Mouse (Mus musculus) midbrain, embryonic 10.5 days (tissue): Measurements from ENCODE around the gene Llph. TPM values are rescaled to one million over a fixed set of nuclear protein-coding genes. Genes with fewer than 3 reads are reported as not detected.
A peak's percentile ranks its signal among the peaks of the same experiment; 100 is the strongest.

ENCODE experiments used
- DNase-seq: peaks from one replicate; pipeline ENCODE4 v3.0.0-alpha.2; 2017; ENCODE audit warnings: low spot score
- H3K27ac ChIP-seq: fragments of 300-500 bp; sonication (generic); replicated peaks from 2 replicates; pipeline ENCODE4 v1.5.1; 2016; ENCODE audit warnings: mild to moderate bottlenecking
- H3K27me3 ChIP-seq: fragments of 300-500 bp; sonication (generic); 2 replicates; pipeline ENCODE4 v1.6.1; 2016; ENCODE audit warnings: low read depth, mild to moderate bottlenecking; ENCODE audit not compliant: poor library complexity, severe bottlenecking
- H3K36me3 ChIP-seq: fragments of 300-500 bp; sonication (generic); 2 replicates; pipeline ENCODE4 v1.6.1; 2016; ENCODE audit warnings: mild to moderate bottlenecking, moderate library complexity
- H3K4me1 ChIP-seq: fragments of 300-500 bp; sonication (generic); 2 replicates; pipeline ENCODE4 v1.6.1; 2016
- H3K4me3 ChIP-seq: fragments of 300-500 bp; sonication (generic); 2 replicates; pipeline ENCODE4 v1.5.1; 2016; ENCODE audit warnings: mild to moderate bottlenecking, moderate library complexity
- H3K9me3 ChIP-seq: fragments of 300-500 bp; sonication (generic); replicated peaks from 2 replicates; pipeline ENCODE4 v1.6.1; 2016; ENCODE audit warnings: mild to moderate bottlenecking
- WGBS: fragments of 180-500 bp; shearing (Covaris S2); methylation state at CpG from one replicate; pipeline ENCODE4 v1.1.7; 2016; 5-methylcytosine and 5-hydroxymethylcytosine counted together
- polyA plus RNA-seq: library from polyadenylated mRNA; unstranded; fragments of >200 nt; fragmentation: Nextera tagmentation; extraction: Ambion mirVana; gene quantifications from 2 replicates; pipeline ENCODE4 v1.2.1, GENCODE M21; 2016

Gene Llph
- polyA plus RNA-seq, 1 experiment from 2014 or later = 65.7 TPM

DNA sequence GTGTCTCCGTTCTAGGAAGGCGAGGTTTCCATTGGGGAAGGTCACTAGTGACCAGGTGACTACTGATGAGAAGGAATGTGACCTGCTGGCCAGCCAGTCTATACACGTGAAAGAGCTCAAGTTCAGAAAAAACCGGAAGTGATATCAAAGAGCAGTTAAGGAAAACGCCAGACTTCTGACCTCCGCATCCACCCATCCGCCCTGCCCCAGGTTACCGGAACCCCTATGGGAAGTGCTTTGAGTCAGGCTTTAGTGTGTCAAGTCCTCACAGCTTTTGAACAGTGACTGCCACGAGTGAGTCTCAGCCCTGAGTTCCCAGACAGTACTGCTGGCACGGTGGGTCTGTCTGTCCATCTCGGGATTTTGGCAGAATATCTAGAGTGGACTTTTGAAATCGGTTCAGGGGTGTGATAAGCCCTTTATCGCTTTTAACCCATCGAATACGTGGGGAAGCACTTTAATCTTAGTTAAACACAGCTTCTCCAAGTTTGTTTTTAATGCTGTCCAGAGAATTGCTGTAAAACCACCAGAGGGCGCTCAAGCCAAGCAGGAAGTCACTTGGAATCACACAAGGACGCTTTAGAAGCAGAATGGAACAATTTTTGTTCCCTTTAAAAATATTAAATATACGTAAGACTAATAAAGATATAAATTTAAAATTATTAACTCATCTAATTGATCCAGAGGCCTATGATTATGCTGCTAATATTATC lies 6.9 kb downstream of the Llph start:
- 32% methylated on average over 18 of the region's 18 CpGs for WGBS
- H3K27ac ChIP-seq = no peak overlapping the region
- DNase-seq = peak; percentile 61
- H3K4me3 ChIP-seq = no peak overlapping the region
- H3K36me3 ChIP-seq = peaks cover 36% of the 10 kb centered on the region
- H3K4me1 ChIP-seq = peaks cover 1% of the 10 kb centered on the region; the same call in 1 of the 2 replicates
- no peaks in the 10 kb centered on the region for H3K27me3 ChIP-seq
- H3K9me3 ChIP-seq = no peaks in the 10 kb centered on the region

GRCm38 (mm10) chr10:120236855-120237254 lies 10.0 kb downstream of the Llph start:
- 89% methylated on average over 9 of the region's 9 CpGs for WGBS
- Histone ChIP-seq H3K27me3 (no peaks in the 10 kb centered on the region), H3K27ac (no peak overlapping the region), H3K4me3 (no peak overlapping the region), H3K4me1 (no peaks in the 10 kb centered on the region), H3K36me3 (peaks cover 10% of the 10 kb centered on the region), H3K9me3 (no peaks in the 10 kb centered on the region)
- no peak for DNase-seq

- Histone ChIP-seq H3K36me3 (no peaks in the 10 kb centered on the region), H3K4me3 (no peak overlapping the region), H3K27me3 (no peaks in the 10 kb centered on the region), H3K27ac (no peak overlapping the region), H3K9me3 (no peaks in the 10 kb centered on the region), H3K4me1 (no peaks in the 10 kb centered on the region)
- no peak for DNase-seq
- WGBS = 89% methylated on average over 8 of the region's 8 CpGs
These were observed 11.4 kb downstream of the Llph start for GRCm38 (mm10) chr10:120238241-120238640.

GRCm38 (mm10) chr10:120239476-120239875 lies 12.6 kb downstream of the Llph start:
- no peaks in the 10 kb centered on the region for H3K9me3 ChIP-seq
- H3K27me3 ChIP-seq = no peaks in the 10 kb centered on the region
- H3K4me3 ChIP-seq = no peak overlapping the region
- no peak for DNase-seq
- H3K4me1 ChIP-seq = no peaks in the 10 kb centered on the region
- 67% methylated on average over 6 of the region's 6 CpGs for WGBS
- H3K36me3 ChIP-seq = no peaks in the 10 kb centered on the region
- no peak overlapping the region for H3K27ac ChIP-seq

GRCm38 (mm10) chr10:120242421-120242820 lies 15.6 kb downstream of the Llph start:
- no peak overlapping the region for H3K27ac ChIP-seq
- no peak for DNase-seq
- 66% methylated on average over 6 of the region's 6 CpGs for WGBS
- H3K9me3 ChIP-seq = no peaks in the 10 kb centered on the region
- H3K27me3 ChIP-seq = no peaks in the 10 kb centered on the region
- H3K36me3 ChIP-seq = no peaks in the 10 kb centered on the region
- H3K4me3 ChIP-seq = no peak overlapping the region
- H3K4me1 ChIP-seq = peaks cover 4% of the 10 kb centered on the region

- H3K36me3 ChIP-seq = no peaks in the 10 kb centered on the region
- peaks cover 4% of the 10 kb centered on the region for H3K4me1 ChIP-seq
- H3K27me3 ChIP-seq = no peaks in the 10 kb centered on the region
- H3K4me3 ChIP-seq = no peak overlapping the region
- no peak for DNase-seq
- no peak overlapping the region for H3K27ac ChIP-seq
- H3K9me3 ChIP-seq = no peaks in the 10 kb centered on the region
- WGBS = 90% methylated on average over 5 of the region's 5 CpGs
These were observed 18.8 kb downstream of the Llph start for GRCm38 (mm10) chr10:120245681-120246080.

GRCm38 (mm10) chr10:120246994-120247750 lies 20.3 kb downstream of the Llph start:
- 48% methylated on average over 9 of the region's 9 CpGs for WGBS

GRCm38 (mm10) chr10:120250911-120251683 lies 24.2 kb downstream of the Llph start:
- H3K4me3 ChIP-seq = no peak overlapping the region
- no peaks in the 10 kb centered on the region for H3K9me3 ChIP-seq
- peaks cover 17% of the 10 kb centered on the region for H3K4me1 ChIP-seq
- H3K27ac ChIP-seq = no peak overlapping the region
- DNase-seq = no peak
- H3K27me3 ChIP-seq = no peaks in the 10 kb centered on the region
- no peaks in the 10 kb centered on the region for H3K36me3 ChIP-seq
- 65% methylated on average over 11 of the region's 11 CpGs for WGBS

More at GRCm38 (mm10) chr10:120246994-120247750, 20.3 kb downstream of the Llph start:
- Histone ChIP-seq H3K4me3 (no peak overlapping the region), H3K36me3 (no peaks in the 10 kb centered on the region), H3K27me3 (no peaks in the 10 kb centered on the region), H3K9me3 (no peaks in the 10 kb centered on the region), H3K27ac (0 out of 2 replicates have a peak overlapping the region, but pooled peaks have one; percentile 42), H3K4me1 (peaks cover 4% of the 10 kb centered on the region)
- DNase-seq = peak; percentile 51

DNA sequence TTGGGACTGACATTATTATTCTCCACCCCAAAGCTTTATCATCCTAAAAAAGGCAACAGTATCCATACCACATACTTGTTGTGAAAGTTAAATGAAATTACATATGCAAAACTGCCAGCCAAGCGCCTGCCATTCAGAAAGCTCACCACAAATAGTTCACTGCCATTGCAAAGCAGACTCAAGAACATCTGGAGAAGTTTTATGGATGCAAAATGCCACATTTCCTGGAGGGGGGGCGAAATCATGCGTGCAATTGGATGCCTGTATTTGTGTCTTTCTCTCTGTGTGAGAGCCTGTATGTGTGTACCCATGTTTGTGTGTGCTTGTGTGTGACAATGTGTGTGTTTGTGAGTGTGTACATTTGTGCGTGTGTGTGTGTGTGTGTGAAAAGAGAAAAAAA lies 24.9 kb downstream of the Llph start:
- 90% methylated on average over 4 of the region's 4 CpGs for WGBS
- Histone ChIP-seq H3K9me3 (no peaks in the 10 kb centered on the region), H3K4me3 (no peak overlapping the region), H3K36me3 (no peaks in the 10 kb centered on the region), H3K27ac (no peak overlapping the region), H3K27me3 (no peaks in the 10 kb centered on the region), H3K4me1 (peaks cover 17% of the 10 kb centered on the region)
- no peak for DNase-seq

DNA sequence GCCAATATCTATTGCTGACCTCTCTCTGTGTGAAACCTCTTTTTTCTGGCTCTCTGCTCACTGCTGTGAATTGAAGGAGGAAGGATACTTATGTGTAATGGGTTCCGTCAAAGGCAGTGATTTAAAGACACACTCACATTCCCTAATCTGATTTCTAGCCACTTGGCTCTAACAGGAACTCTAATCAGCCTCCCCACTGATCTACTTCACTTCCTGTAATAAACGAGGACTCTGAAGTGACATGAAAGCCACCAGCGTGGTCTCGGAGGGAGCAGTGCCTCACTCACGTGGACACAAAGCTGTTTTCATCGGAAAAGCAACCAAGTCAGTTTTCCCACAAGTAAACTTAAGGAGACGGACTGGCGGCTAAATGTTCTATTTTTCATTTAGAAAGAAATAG lies 25.9 kb downstream of the Llph start:
- DNase-seq = no peak
- H3K9me3 ChIP-seq = no peaks in the 10 kb centered on the region
- peaks cover 13% of the 10 kb centered on the region for H3K4me1 ChIP-seq
- no peak overlapping the region for H3K4me3 ChIP-seq
- H3K27me3 ChIP-seq = no peaks in the 10 kb centered on the region
- WGBS = 68% methylated on average over 8 of the region's 8 CpGs
- H3K36me3 ChIP-seq = no peaks in the 10 kb centered on the region
- 0 out of 2 replicates have a peak overlapping the region, but pooled peaks have one; percentile 7 for H3K27ac ChIP-seq

DNA sequence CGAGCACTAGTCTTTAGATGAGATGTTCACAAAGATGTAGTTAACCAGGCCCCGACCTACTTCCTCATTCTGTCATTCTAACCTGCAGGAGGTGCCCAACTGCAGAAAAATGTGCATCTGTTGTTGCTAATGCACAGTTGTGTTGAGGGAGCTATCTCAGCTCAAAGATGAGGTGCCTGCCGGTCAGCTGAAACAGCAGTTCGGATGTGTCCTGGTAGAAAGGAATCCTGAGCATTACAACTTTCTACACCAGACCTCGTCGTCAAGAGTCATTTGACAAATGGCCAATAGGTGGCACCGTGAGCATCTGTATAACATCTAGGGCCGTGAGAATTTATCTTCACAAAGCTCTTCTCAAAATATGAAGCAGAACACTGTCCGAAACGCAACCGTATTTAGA lies 30.4 kb downstream of the Llph start:
- Histone ChIP-seq H3K27me3 (no peaks in the 10 kb centered on the region), H3K9me3 (no peaks in the 10 kb centered on the region), H3K4me3 (no peak overlapping the region), H3K36me3 (no peaks in the 10 kb centered on the region), H3K4me1 (peaks cover 13% of the 10 kb centered on the region), H3K27ac (no peak overlapping the region)
- peak; percentile 51 for DNase-seq
- 42% methylated on average over 11 of the region's 11 CpGs for WGBS

GRCm38 (mm10) chr10:120267790-120268189 lies 40.9 kb downstream of the Llph start:
- H3K9me3 ChIP-seq = no peaks in the 10 kb centered on the region; the same call in 1 of the 2 replicates
- WGBS = 87% methylated on average over 12 of the region's 12 CpGs
- no peaks in the 10 kb centered on the region for H3K36me3 ChIP-seq
- H3K27ac ChIP-seq = no peak overlapping the region
- H3K4me3 ChIP-seq = no peak overlapping the region
- H3K27me3 ChIP-seq = no peaks in the 10 kb centered on the region
- no peak for DNase-seq
- H3K4me1 ChIP-seq = peaks cover 17% of the 10 kb centered on the region
